Mouse (Mus musculus) kidney, postnatal 14 days (tissue): Measurements from ENCODE around the gene Tbc1d22b.
A peak's percentile ranks its signal among the peaks of the same experiment; 100 is the strongest.
"Not testable (repeated sequence)": the region's sequence is repeated elsewhere in the genome, so short reads cannot be mapped to it uniquely, and the experiment has no call there.

ENCODE experiments used
- DNase-seq: peaks from one replicate; pipeline ENCODE4 v3.0.0; 2022; ENCODE audit warnings: mixed read lengths

Gene Tbc1d22b

GRCm38 (mm10) chr17:29549543-29550428 lies at the start of gene Tbc1d22b, which contains the start of gene Gm17657:
Tbc1d22b (plus strand) TSS chr17:29549785.
Gm17657 (minus strand) TSS chr17:29549638.
- DNase-seq = peak; percentile 98

- DNase-seq = no peak
These were observed 49.3 kb upstream of the Tbc1d22b start for GRCm38 (mm10) chr17:29500243-29500740.

GRCm38 (mm10) chr17:29500802-29501469 lies 48.6 kb upstream of the Tbc1d22b start:
- no peak for DNase-seq

GRCm38 (mm10) chr17:29502005-29502668 lies 47.4 kb upstream of the Tbc1d22b start:
- no peak for DNase-seq

- no peak for DNase-seq
These were observed 46.6 kb upstream of the Tbc1d22b start for GRCm38 (mm10) chr17:29502669-29503665.

- no peak for DNase-seq
These were observed 45.9 kb upstream of the Tbc1d22b start for GRCm38 (mm10) chr17:29503700-29504099.

- no peak for DNase-seq
These were observed 40.5 kb upstream of the Tbc1d22b start for GRCm38 (mm10) chr17:29508927-29509608.

- no peak for DNase-seq
These were observed 38.9 kb upstream of the Tbc1d22b start for GRCm38 (mm10) chr17:29510691-29511090.

GRCm38 (mm10) chr17:29513044-29513730 lies 36.4 kb upstream of the Tbc1d22b start:
- DNase-seq = peak; percentile 76

- peak; percentile 86 for DNase-seq
These were observed 35.1 kb upstream of the Tbc1d22b start for GRCm38 (mm10) chr17:29514435-29514834.

GRCm38 (mm10) chr17:29518665-29519064 lies 30.9 kb upstream of the Tbc1d22b start:
- DNase-seq = not testable (repeated sequence)

- DNase-seq = no peak
These were observed 29.9 kb upstream of the Tbc1d22b start for GRCm38 (mm10) chr17:29519731-29520130.

- DNase-seq = no peak
These were observed 24.0 kb upstream of the Tbc1d22b start for GRCm38 (mm10) chr17:29525613-29526012.

- DNase-seq = peak; percentile 18
These were observed 20.9 kb upstream of the Tbc1d22b start for GRCm38 (mm10) chr17:29528568-29529187.

- no peak for DNase-seq
These were observed 19.1 kb upstream of the Tbc1d22b start for GRCm38 (mm10) chr17:29530508-29530907.

- DNase-seq = no peak
These were observed 18.3 kb upstream of the Tbc1d22b start for GRCm38 (mm10) chr17:29531278-29531677.

- no peak for DNase-seq
These were observed 17.7 kb upstream of the Tbc1d22b start for GRCm38 (mm10) chr17:29531757-29532384.

GRCm38 (mm10) chr17:29533866-29534265 lies 15.7 kb upstream of the Tbc1d22b start:
- DNase-seq = no peak

GRCm38 (mm10) chr17:29540426-29540825 lies 9.2 kb upstream of the Tbc1d22b start:
- no peak for DNase-seq

GRCm38 (mm10) chr17:29541419-29541818 lies 8.2 kb upstream of the Tbc1d22b start:
- peak; percentile 88 for DNase-seq
